Mouse (Mus musculus) right cerebral cortex, postnatal 36 days (tissue): ENCODE measurements at regions not wholly inside any gene's neighbourhood (a gene's known extent, or its start where the extent isn't known, plus 50 kb on each side); places are given as distances from the start of the nearest gene placed in this dataset.
A peak's percentile ranks its signal among the peaks of the same experiment; 100 is the strongest.

Experiments used
- DNase-seq, 2 experiments: peaks; one replicate each; pipeline ENCODE4 v3.0.0; 2022; ENCODE audit warnings: low spot score in 2 of 2, mixed read lengths in 1 of 2

- DNase-seq = no peak
Observed at GRCm38 (mm10) chr4:7642878-7643590, 595.8 kb downstream of the Car8 start.

DNA sequence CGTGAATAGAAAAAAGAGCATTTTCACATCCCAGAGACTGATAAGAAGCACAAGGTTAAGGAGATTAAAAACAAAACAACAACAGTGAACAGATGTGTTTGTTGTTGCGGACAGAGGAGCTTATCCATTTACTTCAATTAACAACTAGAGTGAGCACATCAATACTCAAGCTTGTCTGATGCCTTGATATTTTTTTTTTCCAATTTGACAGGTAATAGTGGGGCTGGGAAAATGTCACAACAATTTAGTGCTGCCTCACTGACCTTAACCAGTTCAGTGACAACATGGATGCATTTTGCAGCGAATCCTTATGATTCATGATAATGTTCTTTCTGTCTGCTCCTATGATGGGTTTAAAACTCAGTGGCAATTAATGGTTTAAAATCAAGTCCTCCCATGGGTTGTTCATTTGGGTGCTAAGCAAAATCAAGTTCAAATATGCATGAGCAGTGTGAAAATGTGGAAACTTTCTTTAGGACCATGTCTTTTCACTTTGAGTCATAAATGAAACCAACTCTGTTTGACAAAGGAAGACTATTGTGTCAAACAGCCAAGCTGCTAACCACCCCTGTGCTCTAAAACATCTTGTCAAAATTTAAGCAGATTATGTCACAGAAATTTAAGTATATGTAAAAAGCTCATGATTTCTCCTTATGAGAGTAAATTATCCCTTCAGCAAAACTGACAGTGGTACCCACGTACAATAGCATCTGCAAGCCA lies 641.0 kb downstream of the Car8 start:
- no peak for DNase-seq

DNA sequence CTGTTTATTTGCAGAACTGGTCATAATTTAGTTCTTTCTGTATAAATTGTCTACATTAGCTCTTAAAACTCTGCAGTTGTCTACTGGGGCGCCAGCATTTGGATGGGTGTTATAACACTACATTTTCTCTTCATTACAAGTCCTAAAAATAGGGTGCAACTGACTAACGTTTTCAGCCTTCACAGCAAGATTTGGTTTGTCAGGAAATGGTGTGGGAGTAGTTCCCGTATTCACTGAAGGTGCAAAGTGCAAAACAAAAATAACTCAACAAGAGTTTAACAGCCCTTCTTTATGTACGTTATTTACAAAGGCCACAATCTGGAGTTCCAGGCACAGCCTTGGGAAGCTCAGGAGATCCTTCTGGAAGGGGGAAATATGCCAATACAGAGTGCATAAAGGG lies 642.7 kb downstream of the Car8 start:
- peak; percentile 28 to 50 for DNase-seq

GRCm38 (mm10) chr4:7583851-7584250 lies 655.0 kb downstream of the Car8 start:
- no peak for DNase-seq

- DNase-seq = no peak
Observed at GRCm38 (mm10) chr4:7581931-7582330, 656.9 kb downstream of the Car8 start.

- no peak for DNase-seq
Observed at GRCm38 (mm10) chr4:7581220-7581916, 657.5 kb downstream of the Car8 start.

DNA sequence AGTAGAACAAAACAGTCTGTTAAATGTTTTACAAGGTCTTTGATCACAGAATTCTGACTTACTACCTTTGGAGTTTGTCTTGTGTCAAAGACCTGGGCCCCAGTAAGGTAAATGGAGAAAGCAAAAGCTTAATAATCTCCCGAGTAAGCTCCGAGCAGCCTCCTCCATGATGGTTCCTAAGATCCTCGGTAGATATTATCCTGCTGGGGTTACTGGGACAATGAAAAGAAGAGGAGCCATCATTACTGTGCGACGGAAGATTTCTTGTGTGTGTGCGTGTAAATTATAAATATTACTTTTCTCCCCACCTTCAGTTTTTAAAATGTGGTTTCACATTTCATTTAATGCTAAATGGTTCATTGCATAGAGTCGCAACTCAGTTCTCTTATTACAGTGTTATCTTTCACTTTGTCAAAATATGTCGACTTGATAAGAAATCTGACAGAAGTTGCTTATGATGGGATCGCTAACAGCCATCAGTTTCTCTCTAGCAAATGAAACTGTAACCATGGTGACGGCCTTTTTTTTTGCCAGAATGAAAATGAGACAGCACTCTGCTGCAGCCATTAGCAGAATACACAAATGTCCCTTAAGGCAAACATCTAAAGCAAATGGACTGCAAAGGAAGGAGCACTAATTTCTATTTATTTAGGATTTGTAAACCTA lies 658.2 kb downstream of the Car8 start:
- peak in 1 of 2 experiments; percentile 26 for DNase-seq

- no peak for DNase-seq
Observed at GRCm38 (mm10) chr4:7574011-7574410, 664.8 kb downstream of the Car8 start.

DNA sequence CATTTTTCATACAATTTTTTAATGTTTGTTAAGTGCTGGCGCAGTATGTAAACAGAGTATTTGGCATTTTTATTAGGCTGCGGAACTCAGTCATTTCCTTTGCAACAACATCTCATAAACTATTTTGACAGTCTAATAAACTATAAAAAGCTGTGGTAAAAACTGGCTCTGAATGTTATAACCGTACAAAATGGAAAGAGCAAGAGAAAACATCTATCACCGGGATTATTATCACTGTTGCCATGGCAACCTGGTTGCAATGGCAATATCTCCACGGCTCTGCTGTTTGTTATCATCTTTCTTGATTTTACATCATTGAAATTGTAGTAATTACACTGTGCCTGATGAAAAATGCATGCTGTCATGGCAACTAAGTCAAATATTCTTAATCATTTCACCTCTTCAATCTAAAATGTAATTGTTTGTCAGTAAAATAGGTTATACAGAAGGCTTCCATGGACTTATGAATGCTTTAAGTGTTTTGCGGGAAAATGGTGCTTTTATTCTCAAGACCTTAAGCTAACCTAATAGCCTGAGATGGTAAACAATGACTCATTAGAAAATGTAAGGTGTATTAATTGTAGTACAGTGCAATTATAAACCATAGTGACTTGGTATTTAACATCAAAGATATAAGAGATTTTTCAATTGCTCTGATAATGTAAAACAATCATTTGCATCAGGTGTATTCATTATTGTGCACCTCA lies 671.0 kb downstream of the Car8 start:
- DNase-seq = no peak

GRCm38 (mm10) chr4:7559867-7560832 lies 678.7 kb downstream of the Car8 start:
- DNase-seq = no peak

DNA sequence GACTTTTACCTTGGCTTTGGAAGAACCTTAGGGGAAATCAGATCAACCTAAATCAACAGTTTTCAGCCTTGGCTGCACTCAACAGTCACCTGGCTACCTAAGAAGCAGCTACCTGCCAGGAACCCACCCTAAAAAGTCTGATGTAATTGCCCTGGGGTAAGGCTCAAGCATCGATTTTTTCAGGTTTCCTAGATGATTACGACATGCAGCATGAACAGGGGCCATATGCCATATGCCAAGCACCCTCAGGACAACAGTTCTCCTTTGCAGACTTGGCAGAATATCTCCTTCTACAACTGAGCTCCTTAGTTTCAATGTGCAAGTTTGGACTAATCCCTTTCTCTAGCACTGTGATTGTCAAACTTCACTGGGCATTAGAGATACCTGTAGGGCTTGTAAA lies 680.1 kb downstream of the Car8 start:
- DNase-seq = no peak

DNA sequence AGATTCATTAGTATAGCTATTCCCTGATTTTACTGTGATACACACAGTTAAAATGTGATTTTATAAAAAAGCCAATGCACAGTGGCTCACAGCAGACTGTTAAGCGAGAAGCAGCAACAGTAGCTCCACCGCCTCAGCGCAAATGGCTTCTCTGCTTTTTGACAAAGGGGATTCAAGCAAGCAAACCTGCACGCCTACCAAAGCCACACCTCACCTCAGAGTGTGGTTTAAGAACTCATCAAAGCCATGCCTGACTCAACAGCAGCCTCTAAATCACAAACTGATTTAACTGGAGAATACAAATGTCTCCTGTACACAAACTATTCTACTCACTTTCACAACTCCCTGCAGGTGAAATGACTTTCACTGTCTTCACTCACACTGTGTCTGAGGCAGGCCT lies 704.5 kb downstream of the Car8 start:
- no peak for DNase-seq

- no peak for DNase-seq
Observed at GRCm38 (mm10) chr4:7527718-7528117, 711.1 kb downstream of the Car8 start.

GRCm38 (mm10) chr4:7513081-7513480 lies 725.8 kb downstream of the Car8 start:
- no peak for DNase-seq

- DNase-seq = no peak
Observed at GRCm38 (mm10) chr4:7485552-7485951, 753.3 kb downstream of the Car8 start.

GRCm38 (mm10) chr4:7455130-7455529 lies 783.7 kb downstream of the Car8 start:
- no peak for DNase-seq

DNA sequence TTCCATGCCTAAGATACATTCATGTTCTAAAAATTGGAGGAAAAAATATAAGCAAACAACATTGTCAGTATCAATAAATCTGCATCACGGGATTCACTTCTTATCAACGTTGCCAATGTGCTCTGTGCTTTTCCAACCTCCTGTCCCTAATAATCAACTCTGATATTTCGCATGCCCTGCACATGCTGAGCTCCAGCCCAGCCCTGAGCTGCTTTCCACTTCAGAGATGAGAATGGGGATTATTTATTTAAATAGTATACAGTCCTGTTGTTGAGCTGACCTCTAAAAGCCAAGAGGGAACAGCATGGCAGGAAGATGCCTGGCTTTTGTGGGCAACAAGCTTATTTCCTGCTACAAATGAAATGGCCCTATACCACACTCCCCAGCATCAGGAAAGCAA lies 786.2 kb downstream of the Car8 start:
- DNase-seq = no peak

DNA sequence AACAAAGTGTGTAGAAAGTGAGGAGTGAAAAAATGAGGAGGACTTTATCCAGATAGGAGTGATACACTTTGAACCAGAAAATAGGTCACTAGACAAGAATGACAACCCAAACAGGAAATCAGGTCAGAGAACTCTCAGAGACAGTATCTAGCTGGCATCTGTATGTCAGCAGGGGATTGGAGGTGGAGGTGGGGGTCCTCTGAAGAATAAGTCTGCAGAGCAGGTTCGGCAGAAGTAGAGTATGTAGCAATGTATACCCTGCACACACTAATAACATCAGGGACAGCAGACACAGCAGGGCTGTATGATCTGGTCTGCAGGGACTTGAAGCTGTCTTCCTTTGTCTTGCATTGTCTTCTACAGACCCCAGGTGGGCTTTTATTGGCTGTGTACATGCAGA lies 787.9 kb downstream of the Car8 start:
- no peak for DNase-seq

GRCm38 (mm10) chr4:7429308-7429707 lies 809.5 kb downstream of the Car8 start:
- DNase-seq = peak; percentile 6 to 31

DNA sequence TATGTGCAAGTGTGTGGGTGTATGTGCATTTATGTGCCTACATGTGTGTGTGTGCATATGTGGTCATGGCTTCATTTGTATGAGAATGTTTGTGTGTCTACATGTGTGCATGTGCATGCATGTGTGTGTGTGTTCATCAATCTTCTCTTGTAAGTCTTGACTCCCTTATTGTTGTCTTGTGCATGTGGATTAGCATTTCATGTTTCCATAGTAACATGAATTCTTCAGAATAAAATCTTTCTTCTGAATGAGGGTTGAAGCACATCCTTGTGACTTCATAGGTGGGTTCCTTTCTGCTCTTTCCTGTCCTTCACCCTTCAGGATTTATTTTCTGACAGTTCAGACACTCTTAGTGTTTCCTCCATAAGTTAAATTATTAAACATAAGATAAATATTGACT lies 814.8 kb downstream of the Car8 start:
- no peak for DNase-seq
